Mouse (Mus musculus) CH12.LX (cell line): ENCODE measurements around the gene Herc1. TPM values are rescaled to one million over a fixed set of nuclear protein-coding genes. Genes with fewer than 3 reads are reported as not detected.

Experiments
- DNase-seq: peaks from one replicate; pipeline ENCODE4 v3.0.0-alpha.2; 2013; ENCODE audit errors: extremely low read depth
- H3K27ac ChIP-seq: 2 replicates; pipeline ENCODE4 v1.5.1; 2012; ENCODE audit warnings: low read depth, mild to moderate bottlenecking, control low read depth, moderate library complexity; ENCODE audit not compliant: insufficient read depth
- H3K27me3 ChIP-seq: replicated peaks from 2 replicates; pipeline ENCODE3; 2012; ENCODE audit warnings: inconsistent platforms
- H3K36me3 ChIP-seq, 2 experiments: replicated peaks in 1 of 2; 2 replicates each; pipeline versions ENCODE3 to v1.6.1; 2012; ENCODE audit warnings: inconsistent platforms in 1 of 2, low read length in 1 of 2, mild to moderate bottlenecking in 1 of 2, mixed read lengths in 1 of 2, moderate library complexity in 1 of 2; ENCODE audit not compliant: control insufficient read depth in 1 of 2, insufficient read depth in 1 of 2
- H3K4me1 ChIP-seq, 2 experiments: 2 replicates each; pipeline ENCODE4 v1.6.1; 2012; ENCODE audit warnings: inconsistent platforms in 1 of 2, moderate library complexity in 1 of 2; ENCODE audit not compliant: insufficient read depth in 2 of 2, control insufficient read depth in 1 of 2
- H3K4me2 ChIP-seq: 2 replicates; pipeline ENCODE4 v1.6.1; 2012; ENCODE audit warnings: low read depth, mild to moderate bottlenecking, control low read depth; ENCODE audit not compliant: poor library complexity, insufficient read depth, severe bottlenecking
- H3K4me3 ChIP-seq, 3 experiments: fragments of 150-350 bp in 1 of 3; sonication (generic) in 1 of 3; replicated peaks in 1 of 3; 2 replicates each; pipeline versions ENCODE3 to v1.5.1; 2011 to 2012; ENCODE audit warnings: low read depth in 2 of 3, low read length in 2 of 3, mild to moderate bottlenecking in 2 of 3, moderate library complexity in 2 of 3, control low read depth in 1 of 3, improper control_type of control experiment in 1 of 3, inconsistent platforms in 1 of 3, mixed read lengths in 1 of 3; ENCODE audit not compliant: poor library complexity in 1 of 3
- H3K79me2 ChIP-seq: replicated peaks from 2 replicates; pipeline ENCODE4 v1.6.1; 2012; ENCODE audit warnings: mild to moderate bottlenecking, moderate library complexity; ENCODE audit not compliant: control insufficient read depth, poor library complexity, insufficient read depth, severe bottlenecking; ENCODE audit errors: extremely low read depth
- H3K9ac ChIP-seq: 2 replicates; pipeline ENCODE4 v1.6.1; 2012; ENCODE audit warnings: low read depth, mild to moderate bottlenecking, control low read depth, moderate library complexity; ENCODE audit not compliant: insufficient read depth
- H3K9me3 ChIP-seq: replicated peaks from 2 replicates; pipeline ENCODE3; 2012; ENCODE audit warnings: low read length, inconsistent platforms, mixed read lengths
- CHD1 ChIP-seq: IDR thresholded peaks from 2 replicates; pipeline ENCODE4 v1.6.1; 2012; ENCODE audit warnings: low read depth, low read length, improper control_type of control experiment, inconsistent platforms
- CTCF ChIP-seq, 2 experiments: IDR thresholded peaks in 1 of 2; conservative IDR thresholded peaks in 1 of 2; 2 replicates each; pipeline ENCODE4 v1.5.1; 2011 to 2012; ENCODE audit warnings: low read depth in 2 of 2, low read length in 2 of 2, improper control_type of control experiment in 1 of 2, inconsistent platforms in 1 of 2, mild to moderate bottlenecking in 1 of 2, moderate library complexity in 1 of 2
- E2F4 ChIP-seq: IDR thresholded peaks from 2 replicates; pipeline ENCODE4 v1.6.1; 2011; ENCODE audit warnings: low read depth, low read length, improper control_type of control experiment; ENCODE audit not compliant: insufficient replicate concordance
- ELF1 ChIP-seq: IDR thresholded peaks from 2 replicates; pipeline ENCODE4 v1.6.1; 2014; ENCODE audit warnings: low read depth, mild to moderate bottlenecking, inconsistent platforms, low read length, improper control_type of control experiment
- EP300 ChIP-seq: IDR thresholded peaks from 2 replicates; pipeline ENCODE4 v1.6.1; 2011; ENCODE audit warnings: low read length, improper control_type of control experiment
- ETS1 ChIP-seq: conservative IDR thresholded peaks from 2 replicates; pipeline ENCODE4 v1.6.1; 2012; ENCODE audit warnings: low read depth, mild to moderate bottlenecking, inconsistent platforms, low read length, improper control_type of control experiment, moderate library complexity
- HCFC1 ChIP-seq: IDR thresholded peaks from 2 replicates; pipeline ENCODE4 v1.6.1; 2012; ENCODE audit warnings: low read depth, mild to moderate bottlenecking, inconsistent platforms, low read length, improper control_type of control experiment
- IRF4 ChIP-seq: IDR thresholded peaks from 2 replicates; pipeline ENCODE4 v1.6.1; 2014; ENCODE audit warnings: low read depth, mild to moderate bottlenecking, inconsistent platforms, low read length, improper control_type of control experiment
- MAZ ChIP-seq: IDR thresholded peaks from 2 replicates; pipeline ENCODE4 v1.6.1; 2012; ENCODE audit warnings: low read depth, mild to moderate bottlenecking, inconsistent platforms, low read length, improper control_type of control experiment, moderate library complexity
- MEF2A ChIP-seq: IDR thresholded peaks from 2 replicates; pipeline ENCODE4 v1.6.1; 2014; ENCODE audit warnings: low read depth, mild to moderate bottlenecking, inconsistent platforms, low read length, improper control_type of control experiment, borderline replicate concordance
- NRF1 ChIP-seq: IDR thresholded peaks from 2 replicates; pipeline ENCODE4 v1.6.1; 2014; ENCODE audit warnings: low read depth, mild to moderate bottlenecking, inconsistent platforms, low read length, improper control_type of control experiment, moderate library complexity
- PAX5 ChIP-seq: IDR thresholded peaks from 2 replicates; pipeline ENCODE4 v1.6.1; 2012; ENCODE audit warnings: low read length, inconsistent platforms, mixed read lengths
- POLR2AphosphoS2 ChIP-seq: IDR thresholded peaks from 2 replicates; pipeline ENCODE4 v1.6.1; 2011; ENCODE audit warnings: low read depth, low read length, improper control_type of control experiment
- RAD21 ChIP-seq: IDR thresholded peaks from 2 replicates; pipeline ENCODE4 v1.6.1; 2011; ENCODE audit warnings: low read depth, mild to moderate bottlenecking, low read length, improper control_type of control experiment, moderate library complexity
- RCOR1 ChIP-seq: conservative IDR thresholded peaks from 2 replicates; pipeline ENCODE4 v1.6.1; 2012; ENCODE audit warnings: low read depth, mild to moderate bottlenecking, inconsistent platforms, low read length, improper control_type of control experiment
- SMC3 ChIP-seq: IDR thresholded peaks from 2 replicates; pipeline ENCODE4 v1.6.1; 2011; ENCODE audit warnings: low read depth, low read length, improper control_type of control experiment
- TBP ChIP-seq: conservative IDR thresholded peaks from 2 replicates; pipeline ENCODE4 v1.6.1; 2011; ENCODE audit warnings: low read depth, low read length, improper control_type of control experiment
- TCF12 ChIP-seq: IDR thresholded peaks from 2 replicates; pipeline ENCODE4 v1.6.1; 2014; ENCODE audit warnings: low read depth, mild to moderate bottlenecking, inconsistent platforms, low read length, improper control_type of control experiment
- USF2 ChIP-seq: conservative IDR thresholded peaks from 2 replicates; pipeline ENCODE4 v1.6.1; 2011; ENCODE audit warnings: low read depth, low read length, improper control_type of control experiment
- ZNF384 ChIP-seq: IDR thresholded peaks from 2 replicates; pipeline ENCODE4 v1.6.1; 2012; ENCODE audit warnings: low read depth, low read length, improper control_type of control experiment, inconsistent platforms
- dilution Hi-C: fragments of 300-500 bp; cut with MboI; formaldehyde crosslinking; loops from 2 replicates; pipeline ENCODE4 v1.14.3; 2020; ENCODE audit warnings: low sequenced_read_pairs; ENCODE audit not compliant: extremely low pct_unique_long_range_greater_than_20kb, extremely low pct_ligation_motif_present
- in situ Hi-C: fragments of 300-500 bp; cut with MboI; formaldehyde crosslinking; loops from 3 replicates; pipeline ENCODE4 v1.14.3; 2019; ENCODE audit warnings: low sequenced_read_pairs, low pct_ligation_motif_present, low pct_unique_long_range_greater_than_20kb, mixed read lengths
- polyA plus RNA-seq: library from polyadenylated mRNA; unstranded; fragments of >175 nt; gene quantifications from 2 replicates; pipeline ENCODE4 v1.2.1, GENCODE M21; 2012; ENCODE audit warnings: low read depth; ENCODE audit not compliant: insufficient read length
- total RNA-seq, 2 experiments: library from RNA; depleted of rRNA; stranded (reverse); fragments of 300-350 nt in 1 of 2; fragments of >200 nt in 1 of 2; gene quantifications; 2 replicates each; pipeline ENCODE4 v1.2.3; 2012 to 2014

Herc1 gene
- total and polyA plus RNA-seq, 3 experiments, result 33.2 to 45.2 (median 42.1) TPM

- TF ChIP-seq E2F4, result no peak
Observed at GRCm38 (mm10) chr9:66513150-66513549, 162.9 kb downstream of the Herc1 start (continued).

DNA sequence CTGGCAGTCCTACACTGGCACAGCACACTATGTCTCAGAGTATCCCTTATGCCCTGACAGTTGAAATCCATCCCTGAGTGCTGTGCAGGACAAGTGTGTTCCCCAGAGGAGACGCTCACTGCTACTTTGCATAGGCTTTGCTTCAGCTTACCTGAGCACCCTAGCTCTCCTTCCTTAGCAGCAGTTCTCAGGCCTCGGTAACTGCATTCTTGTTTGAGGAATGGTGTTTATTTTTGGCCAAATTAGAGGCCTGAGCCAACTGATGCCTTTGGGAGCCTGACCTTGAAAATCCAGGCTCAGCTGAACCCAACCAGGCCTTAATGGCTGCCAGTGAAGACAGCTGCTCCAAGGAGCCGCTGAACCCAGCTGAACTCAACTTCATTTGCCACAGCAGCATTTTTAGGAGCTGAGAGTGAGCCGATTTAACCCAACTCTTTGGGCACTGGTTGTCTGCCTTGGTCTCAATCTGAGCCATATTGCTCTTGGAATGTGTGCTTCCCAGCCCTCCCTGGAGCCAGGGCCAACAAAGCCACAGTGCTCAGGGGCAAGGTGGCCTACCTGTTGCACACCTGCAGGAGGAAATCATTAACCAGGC, 163.5 kb downstream of the Herc1 start:
- in situ Hi-C loops (loop anchor here (10.0 to 25.0 kb wide), 4 partner anchors 191 to 474 kb away; partner anchors contain the start of genes Aph1b, Ciao2a, Gm10647 and Lactb), dilution Hi-C loops (no loop called here)
- Histone ChIP-seq H3K79me2 (no peaks in the 10 kb centered on the region), H3K4me3 (no peak overlapping the region), H3K4me2 (no peak overlapping the region), H3K9ac (no peak overlapping the region), H3K27ac (peak overlapping the region; percentile 95), H3K9me3 (no peaks in the 10 kb centered on the region), H3K36me3 (peaks cover 31 to 64% of the 10 kb centered on the region in 2 experiments), H3K27me3 (no peaks in the 10 kb centered on the region), H3K4me1 (peaks cover 22 to 59% of the 10 kb centered on the region in 2 experiments)
- DNase-seq, result no peak
- TF ChIP-seq POLR2AphosphoS2 (no peak), TCF12 (0 out of 2 replicates have a peak, but pooled peaks have one; percentile 20), CTCF (conservative IDR thresholded peaks at IDR 0.05 in 1 of 2, IDR thresholded peaks at IDR 0.05 in 1 of 2; ENCODE audit: low read depth in 2 of 2, low read length in 2 of 2) (0 out of 4 replicates have a peak, but pooled peaks of 1 of the 2 experiments have one; percentile 23)

DNA sequence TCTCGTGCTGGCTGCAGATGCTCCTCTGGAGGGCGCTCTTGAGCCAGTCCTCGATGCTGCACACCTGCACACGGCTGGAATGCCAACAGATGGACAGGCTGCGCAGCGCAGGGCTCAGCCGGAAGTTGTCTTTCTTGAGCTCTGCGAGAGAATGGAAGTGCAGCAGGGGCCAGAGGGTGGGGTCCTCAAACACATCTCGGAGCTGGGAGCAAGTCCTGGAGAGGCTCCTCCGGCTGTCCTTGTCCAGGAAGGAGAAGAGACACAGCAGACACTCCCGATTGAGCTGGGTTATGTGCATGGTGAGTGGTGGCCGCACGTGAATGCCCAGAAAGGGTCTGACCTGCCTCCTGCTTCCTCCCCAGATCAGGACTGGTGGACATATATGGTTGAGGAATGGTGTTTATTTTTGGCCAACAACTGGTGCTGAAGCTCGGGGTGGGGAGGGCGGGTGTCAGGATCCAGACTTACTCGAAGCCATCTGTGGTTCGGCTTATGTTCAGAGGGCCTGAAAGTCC, 164.1 kb downstream of the Herc1 start, which contains the start of gene Fbxl22:
Gene Fbxl22 (minus strand): TSS at position 338 of the 515 bp plus-strand sequence.
- H3K36me3 ChIP-seq, result peaks cover 30 to 64% of the 10 kb centered on the region in 2 experiments
- H3K4me3 ChIP-seq, result no peak within 1 kb of the TSS
- TF ChIP-seq ETS1 (no peak), TBP (no peak), NRF1 (no peak), TCF12 (no peak), EP300 (no peak), CTCF (conservative IDR thresholded peaks at IDR 0.05 in 1 of 2, IDR thresholded peaks at IDR 0.05 in 1 of 2; ENCODE audit: low read depth in 2 of 2, low read length in 2 of 2) (peak in 1 of 2 experiments; percentile 64; a peak in 3 of 4 replicates), MAZ (no peak), USF2 (no peak), IRF4 (no peak), SMC3 (peak; percentile 32), RCOR1 (no peak), PAX5 (no peak), ELF1 (no peak), ZNF384 (no peak), CHD1 (no peak), HCFC1 (no peak), RAD21 (peak; percentile 45), MEF2A (no peak), E2F4 (no peak)
- TF ChIP-seq, all 38 proteins: peak for 3
- DNase-seq, result no peak
- peaks cover 22 to 54% of the 10 kb centered on the region in 2 experiments for H3K4me1 ChIP-seq
- H3K4me2 ChIP-seq, result no peak within 1 kb of the TSS
- no peaks in the 10 kb centered on the region for H3K79me2 ChIP-seq
- no peak within 1 kb of the TSS for H3K9ac ChIP-seq
- H3K9me3 ChIP-seq, result no peaks in the 10 kb centered on the region
- dilution Hi-C loops (no loop called here), in situ Hi-C loops (loop anchor here (10.0 to 25.0 kb wide), 4 partner anchors 190 to 473 kb away; partner anchors contain the start of genes Aph1b, Ciao2a, Gm10647 and Lactb)
- peak within 1 kb of the TSS; percentile 95 for H3K27ac ChIP-seq
- no peaks in the 10 kb centered on the region for H3K27me3 ChIP-seq
